ENCODE assay signal across 22 mouse cellular contexts in the genomic region with DNA sequence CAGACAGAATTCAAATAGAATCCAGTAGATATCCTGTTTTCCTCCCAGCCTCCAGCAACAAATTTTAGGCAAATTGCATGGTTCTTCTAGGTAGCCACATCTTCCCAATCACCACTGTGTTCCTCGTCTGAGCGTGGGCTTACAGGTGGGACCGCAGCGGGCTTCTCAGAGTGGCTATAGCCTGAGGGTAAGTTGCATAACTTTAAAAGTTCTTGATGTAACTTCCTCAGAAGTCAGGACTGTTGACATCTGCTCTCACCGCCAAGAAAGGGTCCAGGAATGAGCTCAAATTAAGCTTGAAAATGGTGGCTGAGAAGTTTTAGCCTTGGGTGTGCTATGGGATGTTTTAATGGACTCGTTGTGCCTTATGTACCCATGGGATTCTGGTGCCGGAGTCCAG.
"Had no signal": no experiment of that assay in that cellular context is flagged by ENCODE, and none has a peak within 500 bp of the region (broad histone marks: within the 10 kb centered on the region; RNA-seq: fewer than 3 reads in every experiment).

No protein-coding gene starts in this region.

- DNase-seq: cerebellum, adult 2 months; cerebellum, adult 8-10 months; cerebellum, adult 9-10 months; cerebellum, adult 9-11 months; cerebellum, postnatal 10 days; cerebellum, postnatal 14 days; cerebellum, postnatal 25 days; cerebellum, postnatal 36 days; embryo, embryonic 11 days; forebrain, postnatal 0 days; gastrocnemius, adult 2 months; gastrocnemius, postnatal 10 days; gastrocnemius, postnatal 14 days; gastrocnemius, postnatal 25 days; gastrocnemius, postnatal 36 days; heart, adult 11 months; heart, adult 18-20 months; heart, adult 2 months had no signal

- ATAC-seq: forebrain, embryonic 13.5 days; forebrain, embryonic 14.5 days; forebrain, embryonic 15.5 days; forebrain, embryonic 16.5 days; forebrain, postnatal 0 days had no signal
